Mouse (Mus musculus) heart, embryonic 14.5 days (tissue): ENCODE measurements around the gene Them7. TPM values are rescaled to one million over a fixed set of nuclear protein-coding genes. Genes with fewer than 3 reads are reported as not detected.

Experiments used
- ATAC-seq: fragments of 200-750 bp; cut with Nextera tagmentation; 2 replicates; pipeline ENCODE4 v1.8.0; 2017; ENCODE audit warnings: low read depth, moderate TSS enrichment; ENCODE audit not compliant: insufficient number of reproducible peaks, insufficient read depth, low FRiP score
- H3K27ac ChIP-seq, 2 experiments: fragments of 200-500 bp in 1 of 2; fragments of 300-500 bp in 1 of 2; sonication (generic) in 1 of 2; replicated peaks in 1 of 2; 2 replicates each; pipeline ENCODE4 v1.5.1; 2012 to 2014; ENCODE audit warnings: low read depth in 2 of 2, low read length in 2 of 2, control low read depth in 1 of 2, mild to moderate bottlenecking in 1 of 2, mixed read lengths in 1 of 2; ENCODE audit not compliant: control insufficient read depth in 1 of 2, insufficient read depth in 1 of 2
- H3K27me3 ChIP-seq: fragments of 300-500 bp; sonication (generic); 2 replicates; pipeline ENCODE4 v1.6.1; 2014; ENCODE audit warnings: mild to moderate bottlenecking, low read length, control low read depth; ENCODE audit not compliant: control insufficient read depth, insufficient read depth
- H3K36me3 ChIP-seq: fragments of 300-500 bp; sonication (generic); 2 replicates; pipeline ENCODE4 v1.6.1; 2014; ENCODE audit warnings: mild to moderate bottlenecking, control low read depth, low read length, mixed read lengths; ENCODE audit not compliant: control insufficient read depth, insufficient read depth
- H3K4me1 ChIP-seq, 2 experiments: fragments of 200-500 bp in 1 of 2; fragments of 300-500 bp in 1 of 2; sonication (generic) in 1 of 2; 2 replicates each; pipeline ENCODE4 v1.6.1; 2012 to 2014; ENCODE audit warnings: low read length in 2 of 2, control low read depth in 1 of 2, mixed read lengths in 1 of 2; ENCODE audit not compliant: control insufficient read depth in 2 of 2, insufficient read depth in 2 of 2
- H3K4me2 ChIP-seq: fragments of 300-500 bp; sonication (generic); 2 replicates; pipeline ENCODE4 v1.6.1; 2014; ENCODE audit warnings: mild to moderate bottlenecking, low read length
- H3K4me3 ChIP-seq, 2 experiments: fragments of 200-500 bp in 1 of 2; fragments of 300-500 bp in 1 of 2; sonication (generic) in 1 of 2; 2 replicates each; pipeline ENCODE4 v1.5.1; 2012 to 2014; ENCODE audit warnings: low read length in 2 of 2, mild to moderate bottlenecking in 2 of 2, control low read depth in 1 of 2, low read depth in 1 of 2, moderate library complexity in 1 of 2; ENCODE audit not compliant: control insufficient read depth in 1 of 2, insufficient read depth in 1 of 2
- H3K9ac ChIP-seq: fragments of 300-500 bp; sonication (generic); 2 replicates; pipeline ENCODE4 v1.6.1; 2014; ENCODE audit warnings: mild to moderate bottlenecking, low read length
- H3K9me3 ChIP-seq: fragments of 300-500 bp; sonication (generic); 2 replicates; pipeline ENCODE4 v1.6.1; 2016; ENCODE audit warnings: low read length, control low read depth; ENCODE audit not compliant: control insufficient read depth
- WGBS: fragments of 180-500 bp; shearing (Covaris S2); extraction: QIAGEN DNeasy Blood & Tissue Kit; methylation state at CpG from one replicate; pipeline ENCODE4 v1.1.7; 2014; 5-methylcytosine and 5-hydroxymethylcytosine counted together
- polyA plus RNA-seq: library from polyadenylated mRNA; unstranded; fragments of >200 nt; fragmentation: Nextera tagmentation; extraction: Ambion mirVana; gene quantifications from 2 replicates; pipeline ENCODE4 v1.2.1, GENCODE M21; 2014

Gene Them7
- polyA plus RNA-seq, 1 experiment from 2014 or later = 1.1 TPM

- Histone ChIP-seq H3K9me3 (no peaks in the 10 kb centered on the region), H3K27me3 (0 out of 2 replicates have a peak, but pooled peaks cover 3% of the 10 kb centered on the region), H3K4me2 (no peak overlapping the region), H3K4me3 (no peak overlapping the region), H3K4me1 (peaks cover 11 to 16% of the 10 kb centered on the region in 2 experiments; a peak in 3 of 4 replicates), H3K27ac (peak overlapping the region in 1 of 2 experiments; percentile 25; a peak in 2 of 4 replicates), H3K36me3 (no peaks in the 10 kb centered on the region), H3K9ac (no peak overlapping the region)
- no peak for ATAC-seq
- 18% methylated on average over 6 of the region's 6 CpGs for WGBS
Observed at GRCm38 (mm10) chr2:105234278-105234677, 10.2 kb downstream of the Them7 start.

GRCm38 (mm10) chr2:105235380-105236115, 11.4 kb downstream of the Them7 start:
- no peak overlapping the region for H3K4me3 ChIP-seq
- peaks cover 11 to 13% of the 10 kb centered on the region in 2 experiments; a peak in 3 of 4 replicates for H3K4me1 ChIP-seq
- H3K27me3 ChIP-seq = 0 out of 2 replicates have a peak, but pooled peaks cover 3% of the 10 kb centered on the region
- H3K27ac ChIP-seq = no peak overlapping the region
- WGBS = 61% methylated on average over 12 of the region's 12 CpGs
- no peak overlapping the region for H3K9ac ChIP-seq
- H3K36me3 ChIP-seq = no peaks in the 10 kb centered on the region
- no peaks in the 10 kb centered on the region for H3K9me3 ChIP-seq
- no peak for ATAC-seq
- H3K4me2 ChIP-seq = no peak overlapping the region

GRCm38 (mm10) chr2:105237424-105237823, 13.3 kb downstream of the Them7 start:
- no peaks in the 10 kb centered on the region for H3K36me3 ChIP-seq
- H3K4me3 ChIP-seq = no peak overlapping the region
- no peak overlapping the region for H3K27ac ChIP-seq
- H3K4me2 ChIP-seq = no peak overlapping the region
- H3K9ac ChIP-seq = no peak overlapping the region
- 32% methylated on average over 7 of the region's 7 CpGs for WGBS
- H3K27me3 ChIP-seq = no peaks in the 10 kb centered on the region
- peaks cover 11 to 13% of the 10 kb centered on the region in 2 experiments; a peak in 3 of 4 replicates for H3K4me1 ChIP-seq
- H3K9me3 ChIP-seq = 0 out of 2 replicates have a peak, but pooled peaks cover 2% of the 10 kb centered on the region
- no peak for ATAC-seq

GRCm38 (mm10) chr2:105237841-105238240, 13.7 kb downstream of the Them7 start:
- 83% methylated on average over 2 of the region's 2 CpGs for WGBS
- no peak for ATAC-seq
- 0 out of 2 replicates have a peak, but pooled peaks cover 2% of the 10 kb centered on the region for H3K9me3 ChIP-seq
- no peak overlapping the region for H3K4me3 ChIP-seq
- peaks cover 11 to 13% of the 10 kb centered on the region in 2 experiments; a peak in 3 of 4 replicates for H3K4me1 ChIP-seq
- H3K9ac ChIP-seq = no peak overlapping the region
- H3K27ac ChIP-seq = no peak overlapping the region
- no peaks in the 10 kb centered on the region for H3K27me3 ChIP-seq
- H3K36me3 ChIP-seq = no peaks in the 10 kb centered on the region
- no peak overlapping the region for H3K4me2 ChIP-seq

- 15% methylated on average over 3 of the region's 3 CpGs for WGBS
- H3K9ac ChIP-seq = no peak overlapping the region
- no peaks in the 10 kb centered on the region for H3K27me3 ChIP-seq
- peaks cover 11 to 13% of the 10 kb centered on the region in 2 experiments; a peak in 3 of 4 replicates for H3K4me1 ChIP-seq
- H3K27ac ChIP-seq = no peak overlapping the region
- no peaks in the 10 kb centered on the region for H3K36me3 ChIP-seq
- no peak overlapping the region for H3K4me3 ChIP-seq
- 0 out of 2 replicates have a peak, but pooled peaks cover 2% of the 10 kb centered on the region for H3K9me3 ChIP-seq
- H3K4me2 ChIP-seq = no peak overlapping the region
- ATAC-seq = no peak
Observed at GRCm38 (mm10) chr2:105238775-105239174, 14.7 kb downstream of the Them7 start.

- no peaks in the 10 kb centered on the region for H3K36me3 ChIP-seq
- H3K27me3 ChIP-seq = no peaks in the 10 kb centered on the region
- peaks cover 4 to 6% of the 10 kb centered on the region in 2 experiments; a peak in 2 of 4 replicates for H3K4me1 ChIP-seq
- no peak for ATAC-seq
- no peak overlapping the region for H3K4me2 ChIP-seq
- no peak overlapping the region for H3K4me3 ChIP-seq
- 0 out of 2 replicates have a peak, but pooled peaks cover 2% of the 10 kb centered on the region for H3K9me3 ChIP-seq
- 68% methylated on average over 1 of the region's 1 CpGs for WGBS
- no peak overlapping the region for H3K27ac ChIP-seq
- no peak overlapping the region for H3K9ac ChIP-seq
Observed at GRCm38 (mm10) chr2:105240631-105241030, 16.5 kb downstream of the Them7 start.

GRCm38 (mm10) chr2:105242940-105243339, 18.8 kb downstream of the Them7 start:
- Histone ChIP-seq H3K4me1 (no peaks in the 10 kb centered on the region), H3K9me3 (0 out of 2 replicates have a peak, but pooled peaks cover 2% of the 10 kb centered on the region), H3K4me3 (no peak overlapping the region), H3K9ac (no peak overlapping the region), H3K36me3 (no peaks in the 10 kb centered on the region), H3K4me2 (no peak overlapping the region), H3K27me3 (no peaks in the 10 kb centered on the region), H3K27ac (no peak overlapping the region)
- ATAC-seq = no peak
- 76% methylated on average over 7 of the region's 7 CpGs for WGBS
